Mouse (Mus musculus) C2C12 (cell line): ENCODE results near the gene Cyth4. TPM values are rescaled to one million over a fixed set of nuclear protein-coding genes. Genes with fewer than 3 reads are reported as not detected.

Source experiments
- H3K27me3 ChIP-seq: one replicate; pipeline ENCODE4 v1.6.1; 2011; ENCODE audit not compliant: control insufficient read depth, insufficient read depth, insufficient read length
- H3K36me3 ChIP-seq: one replicate; pipeline ENCODE4 v1.6.1; 2011; ENCODE audit not compliant: control insufficient read depth, insufficient read depth
- H3K4me3 ChIP-seq: one replicate; pipeline ENCODE4 v1.5.1; 2011; ENCODE audit warnings: mild to moderate bottlenecking, control low read depth; ENCODE audit not compliant: poor library complexity, insufficient read depth, severe bottlenecking
- H3K79me2 ChIP-seq: one replicate; pipeline ENCODE4 v1.6.1; 2011; ENCODE audit not compliant: control insufficient read depth, insufficient read depth
- H3K79me3 ChIP-seq: one replicate; pipeline ENCODE4 v1.6.1; 2011; ENCODE audit warnings: low read depth, control low read depth
- H3ac ChIP-seq: one replicate; pipeline ENCODE3; 2011; ENCODE audit warnings: low read depth; ENCODE audit not compliant: control insufficient read depth, insufficient read length
- CEBPB ChIP-seq: IDR thresholded peaks from one replicate; pipeline ENCODE4 v1.6.1; 2011; ENCODE audit warnings: low read depth, mild to moderate bottlenecking, control low read depth, moderate library complexity
- CTCF ChIP-seq: IDR thresholded peaks from one replicate; pipeline ENCODE4 v1.5.1; 2011; ENCODE audit not compliant: control insufficient read depth, insufficient read depth, insufficient read length
- FOSL1 ChIP-seq: IDR thresholded peaks from one replicate; pipeline ENCODE4 v1.8.0; 2011; ENCODE audit warnings: mild to moderate bottlenecking, low read length; ENCODE audit not compliant: poor library complexity, insufficient read depth, severe bottlenecking
- MAX ChIP-seq: IDR thresholded peaks from one replicate; pipeline ENCODE4 v1.6.1; 2011; ENCODE audit warnings: mild to moderate bottlenecking, control low read depth
- MYOD1 ChIP-seq: IDR thresholded peaks from one replicate; pipeline ENCODE4 v1.6.1; 2011; ENCODE audit warnings: low read depth; ENCODE audit not compliant: control insufficient read depth, insufficient read length
- MYOG ChIP-seq: IDR thresholded peaks from one replicate; pipeline ENCODE4 v1.6.1; 2011; ENCODE audit not compliant: control insufficient read depth, insufficient read length; ENCODE audit errors: extremely low read depth
- USF1 ChIP-seq: IDR thresholded peaks from one replicate; pipeline ENCODE4 v1.6.1; 2011; ENCODE audit warnings: low read depth, mild to moderate bottlenecking, control low read depth, moderate library complexity
- polyA plus RNA-seq: library from polyadenylated mRNA; unstranded; fragments of >200 nt; fragmentation: generic; extraction: Trizol; gene quantifications from one replicate; pipeline ENCODE4 v1.2.1, GENCODE M21; 2012; ENCODE audit warnings: missing spikeins

Cyth4 gene
- polyA plus RNA-seq, 1 experiment = 0.21 TPM

DNA sequence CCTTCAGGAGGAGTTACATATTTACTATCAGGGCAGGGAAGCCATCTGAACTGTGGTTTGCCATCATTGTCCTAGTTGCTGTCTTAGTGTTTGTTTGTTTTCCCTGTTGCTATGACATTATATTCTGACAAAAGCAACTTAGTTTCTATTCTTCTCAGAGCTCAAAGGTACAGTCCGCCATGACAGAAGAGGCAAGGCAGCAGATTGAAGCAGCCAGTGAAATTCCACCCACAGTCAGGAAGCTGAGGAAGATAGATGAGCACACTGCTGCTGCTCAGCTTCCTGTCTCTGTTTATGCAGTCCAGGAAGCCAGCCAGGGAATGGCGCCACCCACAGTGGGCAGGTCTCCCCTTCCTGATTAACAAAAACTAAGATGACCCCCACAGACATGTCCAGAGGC lies 2.0 kb upstream of the Cyth4 start:
- TF ChIP-seq MAX (no peak), MYOG (no peak), CEBPB (no peak), USF1 (no peak), FOSL1 (no peak), MYOD1 (no peak), CTCF (no peak)
- no peaks in the 10 kb centered on the region for H3K36me3 ChIP-seq
- no peaks in the 10 kb centered on the region for H3K79me2 ChIP-seq
- H3ac ChIP-seq = no peak overlapping the region
- H3K27me3 ChIP-seq = peaks cover 21% of the 10 kb centered on the region
- no peak overlapping the region for H3K4me3 ChIP-seq
- H3K79me3 ChIP-seq = no peaks in the 10 kb centered on the region

DNA sequence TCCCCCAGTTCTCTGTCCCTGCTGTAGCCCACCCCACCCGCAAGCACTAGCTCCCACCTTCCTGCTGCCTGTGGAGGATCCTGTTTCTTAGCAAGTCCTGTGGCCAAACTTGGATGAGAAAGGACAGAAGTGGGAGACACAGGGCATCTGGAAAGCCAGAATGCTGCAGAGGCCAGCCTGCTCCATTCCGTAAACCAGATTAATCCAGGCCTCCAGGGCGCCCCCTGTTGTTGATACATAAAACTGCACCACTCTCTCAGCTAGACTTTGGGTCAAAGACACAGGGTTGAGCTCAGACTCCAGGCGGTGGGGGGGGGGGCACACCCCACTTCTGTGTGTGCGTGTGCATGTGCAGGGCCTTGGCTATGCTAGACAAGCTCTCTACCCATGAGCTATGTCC lies 1.4 kb upstream of the Cyth4 start:
- no peaks in the 10 kb centered on the region for H3K79me3 ChIP-seq

DNA sequence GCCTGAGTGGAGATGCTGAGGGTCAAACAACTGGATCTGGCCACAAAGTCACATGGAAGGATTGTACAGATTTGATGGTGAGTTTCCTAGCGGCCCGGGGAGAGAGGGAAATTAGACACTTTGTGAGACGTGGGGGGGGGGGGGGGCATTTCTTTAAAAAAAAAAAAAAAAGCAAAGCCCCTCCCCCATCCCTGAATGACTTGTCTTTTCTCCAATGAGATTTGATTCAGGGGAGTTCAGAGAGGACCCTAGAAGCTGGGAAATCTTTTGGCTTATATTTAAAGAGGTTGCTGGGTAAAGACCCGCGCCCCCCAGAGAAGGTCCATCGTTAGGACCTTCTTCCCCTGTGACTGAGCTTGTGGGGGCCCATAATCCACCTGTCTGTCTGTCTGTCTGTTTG lies 343 bp upstream of the Cyth4 start:
- H3ac ChIP-seq = no peak overlapping the region
- H3K36me3 ChIP-seq = no peaks in the 10 kb centered on the region
- no peak for TF ChIP-seq FOSL1
- TF ChIP-seq USF1 = no peak
- TF ChIP-seq MYOG = no peak
- TF ChIP-seq MAX = no peak
- no peak for TF ChIP-seq CTCF
- no peak for TF ChIP-seq CEBPB
- no peak for TF ChIP-seq MYOD1
- peaks cover 32% of the 10 kb centered on the region for H3K27me3 ChIP-seq
- no peak overlapping the region for H3K4me3 ChIP-seq
- H3K79me3 ChIP-seq = no peaks in the 10 kb centered on the region
- no peaks in the 10 kb centered on the region for H3K79me2 ChIP-seq

More for the DNA sequence above, 1.4 kb upstream of the Cyth4 start:
- Histone ChIP-seq H3ac (no peak overlapping the region), H3K4me3 (no peak overlapping the region), H3K36me3 (no peaks in the 10 kb centered on the region), H3K27me3 (peaks cover 28% of the 10 kb centered on the region), H3K79me2 (no peaks in the 10 kb centered on the region)
- TF ChIP-seq CEBPB = no peak
- TF ChIP-seq CTCF = no peak
- TF ChIP-seq MYOG = no peak
- TF ChIP-seq FOSL1 = no peak
- TF ChIP-seq MAX = no peak
- no peak for TF ChIP-seq MYOD1
- TF ChIP-seq USF1 = no peak

GRCm38 (mm10) chr15:78597729-78598128 lies 882 bp downstream of the Cyth4 start:
- Histone ChIP-seq H3K79me2 (no peaks in the 10 kb centered on the region), H3K79me3 (no peaks in the 10 kb centered on the region), H3ac (no peak overlapping the region), H3K27me3 (peaks cover 27% of the 10 kb centered on the region), H3K36me3 (no peaks in the 10 kb centered on the region), H3K4me3 (no peak overlapping the region)
- TF ChIP-seq CTCF = no peak
- no peak for TF ChIP-seq MYOD1
- TF ChIP-seq USF1 = no peak
- no peak for TF ChIP-seq FOSL1
- no peak for TF ChIP-seq MYOG
- no peak for TF ChIP-seq CEBPB
- no peak for TF ChIP-seq MAX

DNA sequence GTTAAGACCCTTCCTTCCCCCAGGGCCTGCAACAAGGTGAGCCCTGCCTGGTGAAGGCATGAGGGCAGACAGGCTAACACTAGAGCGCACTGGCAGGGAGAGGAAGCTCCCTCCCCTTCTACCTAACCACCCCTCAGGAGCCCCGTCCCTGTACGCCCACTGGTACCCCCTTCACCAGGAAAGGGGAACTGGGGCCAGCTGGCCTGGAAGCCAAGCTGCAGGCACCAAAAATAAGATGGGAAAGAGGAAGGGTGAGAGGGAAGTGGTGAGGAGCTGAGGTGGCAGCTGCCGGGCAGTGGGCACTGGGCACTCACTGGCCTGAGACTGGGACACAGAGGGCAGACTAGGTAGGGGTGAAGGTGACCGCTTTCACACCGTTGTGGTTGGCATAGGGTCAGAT lies 2.3 kb downstream of the Cyth4 start:
- Histone ChIP-seq H3K4me3 (no peak overlapping the region), H3K79me2 (no peaks in the 10 kb centered on the region), H3K27me3 (peaks cover 29% of the 10 kb centered on the region), H3K79me3 (no peaks in the 10 kb centered on the region), H3K36me3 (no peaks in the 10 kb centered on the region), H3ac (no peak overlapping the region)
- no peak for TF ChIP-seq MYOG
- TF ChIP-seq CTCF = no peak
- TF ChIP-seq CEBPB = no peak
- TF ChIP-seq MYOD1 = no peak

GRCm38 (mm10) chr15:78599529-78600193 lies 2.8 kb downstream of the Cyth4 start:
- Histone ChIP-seq H3ac (no peak overlapping the region), H3K27me3 (peaks cover 30% of the 10 kb centered on the region), H3K36me3 (no peaks in the 10 kb centered on the region), H3K79me3 (no peaks in the 10 kb centered on the region), H3K4me3 (no peak overlapping the region), H3K79me2 (no peaks in the 10 kb centered on the region)
- TF ChIP-seq CTCF = no peak
- no peak for TF ChIP-seq CEBPB
- no peak for TF ChIP-seq MYOD1
- no peak for TF ChIP-seq USF1
- no peak for TF ChIP-seq FOSL1
